ENCODE assay signal across 8 mouse cellular contexts in the genomic region with DNA sequence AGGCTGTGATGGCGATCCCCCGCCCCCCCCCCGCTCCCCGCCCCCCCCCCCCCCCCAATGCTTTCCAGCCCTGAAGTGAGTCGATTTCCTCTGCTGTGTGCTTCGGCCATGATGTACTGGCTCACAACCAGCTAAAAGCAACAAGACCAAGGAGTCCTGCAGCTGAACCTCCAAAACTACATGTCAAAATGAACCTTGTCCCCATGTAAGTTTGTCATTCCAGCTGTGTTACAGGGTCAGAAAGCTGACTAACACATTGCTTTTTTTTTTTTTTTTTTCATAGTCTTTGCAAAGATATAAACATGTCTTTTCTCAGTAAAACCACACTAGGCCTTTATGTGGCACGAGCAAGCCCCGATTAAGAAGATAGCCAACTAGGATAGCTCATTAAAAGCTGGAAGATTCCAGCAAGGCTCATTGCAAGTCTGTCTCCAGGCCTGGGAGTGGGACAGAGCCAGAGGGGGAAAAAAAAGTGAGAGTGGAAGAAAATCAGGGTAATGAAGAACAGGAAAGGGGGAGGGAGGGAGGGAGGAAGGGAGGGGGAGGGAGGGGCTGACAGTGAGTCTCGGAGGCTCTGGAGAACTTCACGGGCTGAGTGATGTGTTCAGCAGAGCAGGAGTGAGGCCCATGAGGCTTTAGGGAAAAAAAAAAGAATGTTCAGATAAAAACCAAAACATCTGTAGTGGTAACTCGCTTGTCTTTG. TPM values are rescaled to one million over a fixed set of nuclear protein-coding genes. Genes with fewer than 3 reads are reported as not detected.
DNase-seq lines count a peak whose midpoint lies in the region; ATAC-seq and TF ChIP-seq lines count a peak whose summit lies in the region.

No protein-coding gene starts in this region.

- H3K9ac ChIP-seq in hindbrain, embryonic 12.5 days = no peak overlapping the region
- no peak overlapping the region for H3K9ac ChIP-seq in hindbrain, embryonic 16.5 days (ENCODE audit: low read depth, low read length)
- no peak overlapping the region for H3K9ac ChIP-seq in lung, postnatal 0 days (replicated peaks; ENCODE audit: low read depth)

- no peaks in the 10 kb centered on the region for H3K36me3 ChIP-seq in hindbrain, embryonic 12.5 days
- H3K36me3 ChIP-seq in hindbrain, embryonic 16.5 days (ENCODE audit: control insufficient read depth, insufficient read depth, low read length) = no peaks in the 10 kb centered on the region
- H3K36me3 ChIP-seq in embryonic facial prominence, embryonic 10.5 days (replicated peaks) = no peaks in the 10 kb centered on the region
- no peaks in the 10 kb centered on the region for H3K36me3 ChIP-seq in lung, postnatal 0 days (ENCODE audit: insufficient read depth, low read length)

- H3K4me1 ChIP-seq in hindbrain, embryonic 12.5 days = peaks cover 32% of the 10 kb centered on the region
- H3K4me1 ChIP-seq in hindbrain, embryonic 16.5 days (ENCODE audit: control insufficient read depth, insufficient read depth, low read depth, low read length) = peaks cover 7% of the 10 kb centered on the region
- peaks cover 80% of the 10 kb centered on the region for H3K4me1 ChIP-seq in embryonic facial prominence, embryonic 10.5 days
- peaks cover 10% of the 10 kb centered on the region; the same call in 1 of the 2 replicates for H3K4me1 ChIP-seq in lung, postnatal 0 days (ENCODE audit: insufficient read depth, low read depth, low read length)

- TF ChIP-seq EP300 in lung, postnatal 0 days (IDR thresholded peaks at IDR 0.05) = no peak

- no peak for ATAC-seq in hindbrain, embryonic 12.5 days (ENCODE audit: low FRiP score)
- no peak for ATAC-seq in hindbrain, embryonic 16.5 days
- peak; percentile 68 for ATAC-seq in lung, postnatal 0 days

- no peaks in the 10 kb centered on the region for H3K9me3 ChIP-seq in hindbrain, embryonic 12.5 days (replicated peaks)
- no peaks in the 10 kb centered on the region for H3K9me3 ChIP-seq in hindbrain, embryonic 16.5 days (ENCODE audit: control insufficient read depth, low read length)
- no peaks in the 10 kb centered on the region for H3K9me3 ChIP-seq in embryonic facial prominence, embryonic 10.5 days
- no peaks in the 10 kb centered on the region for H3K9me3 ChIP-seq in lung, postnatal 0 days (ENCODE audit: low read length)

- H3K4me3 ChIP-seq in hindbrain, embryonic 12.5 days = no peak overlapping the region
- H3K4me3 ChIP-seq in hindbrain, embryonic 16.5 days (ENCODE audit: low read length) = no peak overlapping the region
- no peak overlapping the region for H3K4me3 ChIP-seq in embryonic facial prominence, embryonic 10.5 days
- H3K4me3 ChIP-seq in lung, postnatal 0 days (ENCODE audit: low read depth, low read length) = no peak overlapping the region

- no peaks in the 10 kb centered on the region for H3K27me3 ChIP-seq in hindbrain, embryonic 12.5 days
- H3K27me3 ChIP-seq in hindbrain, embryonic 16.5 days (replicated peaks; ENCODE audit: control insufficient read depth, insufficient read depth, low read length) = no peaks in the 10 kb centered on the region
- H3K27me3 ChIP-seq in embryonic facial prominence, embryonic 10.5 days (replicated peaks; ENCODE audit: low read depth, poor library complexity, severe bottlenecking) = 0 out of 2 replicates have a peak, but pooled peaks cover 4% of the 10 kb centered on the region
- no peaks in the 10 kb centered on the region for H3K27me3 ChIP-seq in lung, postnatal 0 days (replicated peaks; ENCODE audit: insufficient read depth, low read length)

- WGBS in hindbrain, embryonic 12.5 days = 13% methylated on average over 11 of the region's 11 CpGs
- 22% methylated on average over 7 of the region's 11 CpGs for WGBS in hindbrain, embryonic 16.5 days
- 8% methylated on average over 11 of the region's 11 CpGs for WGBS in embryonic facial prominence, embryonic 10.5 days
- 7% methylated on average over 11 of the region's 11 CpGs for WGBS in lung, postnatal 0 days

- TF ChIP-seq CTCF in lung, postnatal 0 days (IDR thresholded peaks at IDR 0.05) = no peak

- intact Hi-C loops in heart, postnatal 14 days (cut with DNase I) = no loop called here

- H3K27ac ChIP-seq in hindbrain, embryonic 12.5 days = peak overlapping the region; percentile 77
- H3K27ac ChIP-seq in hindbrain, embryonic 16.5 days (ENCODE audit: low read depth, low read length) = no peak overlapping the region; the same call in 1 of the 2 replicates
- peak overlapping the region; percentile 90 for H3K27ac ChIP-seq in embryonic facial prominence, embryonic 10.5 days (replicated peaks)
- peak overlapping the region; percentile 79 for H3K27ac ChIP-seq in lung, postnatal 0 days (ENCODE audit: low read length)

- DNase-seq in embryonic facial prominence, embryonic 10.5 days (ENCODE audit: low spot score) = peak; percentile 79
- DNase-seq in heart, postnatal 14 days = peak; percentile 35 to 36
- DNase-seq in lung, postnatal 0 days (ENCODE audit: low spot score) = peak; percentile 57
- DNase-seq in yolk sac, embryonic 10.5 days (ENCODE audit: low spot score) = peak; percentile 71
- DNase-seq in cerebellum, postnatal 25 days = no peak
- no peak for DNase-seq in cerebellum, adult 9-10 months

- no peak overlapping the region for H3K4me2 ChIP-seq in hindbrain, embryonic 12.5 days (replicated peaks)
- no peak overlapping the region for H3K4me2 ChIP-seq in hindbrain, embryonic 16.5 days (ENCODE audit: low read length)
- no peak overlapping the region for H3K4me2 ChIP-seq in lung, postnatal 0 days (replicated peaks; ENCODE audit: low read depth, low read length)

RNA-seq across cellular contexts. Expression of gene Ddc, which starts 19.5 kb away (rescaled TPM):
- 8.3 and 12.4 TPM in 2 replicates for polyA plus RNA-seq in hindbrain, embryonic 12.5 days (2016; fragmentation: Nextera tagmentation; extraction: Ambion mirVana)
- 10.6 and 11.9 TPM in 2 replicates for polyA plus RNA-seq in hindbrain, embryonic 16.5 days (2015; fragmentation: Nextera tagmentation; extraction: Ambion mirVana)
- polyA plus RNA-seq in embryonic facial prominence, embryonic 10.5 days (2016; fragmentation: Nextera tagmentation; extraction: Ambion mirVana) = 6.9 and 8.8 TPM in 2 replicates
- total RNA-seq in heart, postnatal 14 days (2021) = 1 to 10 TPM; 3.1 to 5.8 TPM
- 12.4 and 17.6 TPM in 2 replicates for polyA plus RNA-seq in lung, postnatal 0 days (2015; fragmentation: Nextera tagmentation; extraction: Ambion mirVana)

Comparison
In these comparisons a context has a peak if more than half of its experiments do, and no peak if none do; other contexts are left out.
1. DNase-seq: peak in embryonic facial prominence, embryonic 10.5 days (single experiment), heart, postnatal 14 days (2 of 2), lung, postnatal 0 days (single experiment) and yolk sac, embryonic 10.5 days (single experiment); none in cerebellum, postnatal 25 days (0 of 2) and cerebellum, adult 9-10 months (single experiment).